Mouse (Mus musculus) neural tube, embryonic 11.5 days (tissue): Measurements from ENCODE around the gene Cog4. TPM values are rescaled to one million over a fixed set of nuclear protein-coding genes. Genes with fewer than 3 reads are reported as not detected.
A peak's percentile ranks its signal among the peaks of the same experiment; 100 is the strongest.

Experiments
- ATAC-seq: fragments of 200-750 bp; cut with Nextera tagmentation; 2 replicates; pipeline ENCODE4 v1.8.0; 2017; ENCODE audit warnings: moderate number of reproducible peaks, mild to moderate bottlenecking, moderate TSS enrichment, moderate library complexity; ENCODE audit not compliant: insufficient read depth, low FRiP score, low TSS enrichment
- DNase-seq: peaks from one replicate; pipeline ENCODE4 v3.0.0-alpha.2; 2015; ENCODE audit warnings: low spot score
- H3K27ac ChIP-seq: fragments of 300-500 bp; sonication (generic); 2 replicates; pipeline ENCODE4 v1.5.1; 2014; ENCODE audit warnings: low read depth, mild to moderate bottlenecking, low read length
- H3K27me3 ChIP-seq: fragments of 300-500 bp; sonication (generic); 2 replicates; pipeline ENCODE4 v1.6.1; 2014; ENCODE audit warnings: mild to moderate bottlenecking, low read length, mixed read lengths; ENCODE audit not compliant: control insufficient read depth, insufficient read depth
- H3K36me3 ChIP-seq: fragments of 300-500 bp; sonication (generic); 2 replicates; pipeline ENCODE4 v1.6.1; 2014; ENCODE audit warnings: mild to moderate bottlenecking, low read length, moderate library complexity, mixed read lengths; ENCODE audit not compliant: control insufficient read depth, insufficient read depth
- H3K4me1 ChIP-seq: fragments of 300-500 bp; sonication (generic); 2 replicates; pipeline ENCODE4 v1.6.1; 2014; ENCODE audit warnings: low read length, mixed read lengths; ENCODE audit not compliant: control insufficient read depth, insufficient read depth
- H3K4me2 ChIP-seq: fragments of 300-500 bp; sonication (generic); 2 replicates; pipeline ENCODE4 v1.6.1; 2014; ENCODE audit warnings: low read depth, mild to moderate bottlenecking, moderate library complexity
- H3K4me3 ChIP-seq: fragments of 300-500 bp; sonication (generic); 2 replicates; pipeline ENCODE4 v1.5.1; 2014; ENCODE audit warnings: low read depth, low read length
- H3K9ac ChIP-seq: fragments of 300-500 bp; sonication (generic); 2 replicates; pipeline ENCODE4 v1.6.1; 2014; ENCODE audit warnings: mild to moderate bottlenecking, low read length
- H3K9me3 ChIP-seq: fragments of 300-500 bp; sonication (generic); 2 replicates; pipeline ENCODE4 v1.6.1; 2016; ENCODE audit warnings: low read length; ENCODE audit not compliant: control insufficient read depth
- WGBS: fragments of 180-500 bp; shearing (Covaris S2); extraction: QIAGEN DNeasy Blood & Tissue Kit; methylation state at CpG from one replicate; pipeline ENCODE4 v1.1.7; 2014; 5-methylcytosine and 5-hydroxymethylcytosine counted together
- polyA plus RNA-seq: library from polyadenylated mRNA; unstranded; fragments of >200 nt; fragmentation: Nextera tagmentation; extraction: Ambion mirVana; gene quantifications from 2 replicates; pipeline ENCODE4 v1.2.1, GENCODE M21; 2014

Cog4 gene
- polyA plus RNA-seq, 1 experiment from 2014 or later = 73.5 TPM

- H3K27me3 ChIP-seq = no peaks in the 10 kb centered on the region
- peaks cover 15% of the 10 kb centered on the region for H3K4me1 ChIP-seq
- H3K4me3 ChIP-seq = peak within 1 kb of the TSS; percentile 82
- WGBS = under 1% methylated on average over 13 of the region's 36 CpGs
- peak within 1 kb of the TSS; percentile 80 for H3K27ac ChIP-seq
- peak within 1 kb of the TSS; percentile 86 for H3K4me2 ChIP-seq
- no peaks in the 10 kb centered on the region for H3K36me3 ChIP-seq
- ATAC-seq (peak; percentile 98), DNase-seq (peak; percentile 94)
- no peaks in the 10 kb centered on the region for H3K9me3 ChIP-seq
- peak within 1 kb of the TSS; percentile 88 for H3K9ac ChIP-seq
Observed at GRCm38 (mm10) chr8:110919341-110920031, 73.1 kb downstream of the Cog4 start, which contains the start of gene St3gal2. Gene St3gal2 (plus strand): TSS chr8:110919922.

- ATAC-seq (peak; percentile 66), DNase-seq (no peak)
- WGBS = under 1% methylated on average over 33 of the region's 37 CpGs
Observed at GRCm38 (mm10) chr8:110920032-110920772, 73.8 kb downstream of the Cog4 start.

GRCm38 (mm10) chr8:110920773-110921277 lies 74.4 kb downstream of the Cog4 start:
- H3K27me3 ChIP-seq = no peaks in the 10 kb centered on the region
- ATAC-seq (no peak), DNase-seq (no peak)
- H3K9me3 ChIP-seq = no peaks in the 10 kb centered on the region
- 26% methylated on average over 3 of the region's 3 CpGs for WGBS
- no peaks in the 10 kb centered on the region for H3K36me3 ChIP-seq
- peak overlapping the region; percentile 86 for H3K4me2 ChIP-seq
- no peak overlapping the region; the same call in 1 of the 2 replicates for H3K27ac ChIP-seq
- H3K9ac ChIP-seq = peak overlapping the region; percentile 88
- peak overlapping the region; percentile 82 for H3K4me3 ChIP-seq
- H3K4me1 ChIP-seq = peaks cover 15% of the 10 kb centered on the region

More at GRCm38 (mm10) chr8:110920032-110920772, 73.8 kb downstream of the Cog4 start:
- Histone ChIP-seq H3K9me3 (no peaks in the 10 kb centered on the region), H3K9ac (peak overlapping the region; percentile 88), H3K27ac (peak overlapping the region; percentile 77; the same call in 1 of the 2 replicates), H3K27me3 (no peaks in the 10 kb centered on the region), H3K36me3 (no peaks in the 10 kb centered on the region), H3K4me3 (peak overlapping the region; percentile 82), H3K4me1 (peaks cover 15% of the 10 kb centered on the region), H3K4me2 (peak overlapping the region; percentile 86)

- H3K27me3 ChIP-seq = no peaks in the 10 kb centered on the region
- DNase-seq (peak; percentile 42), ATAC-seq (no peak)
- H3K9ac ChIP-seq = peak overlapping the region; percentile 11; the same call in 1 of the 2 replicates
- peak overlapping the region; percentile 82 for H3K4me3 ChIP-seq
- H3K9me3 ChIP-seq = no peaks in the 10 kb centered on the region
- H3K27ac ChIP-seq = peak overlapping the region; percentile 29; the same call in 1 of the 2 replicates
- WGBS = 23% methylated on average over 7 of the region's 7 CpGs
- H3K36me3 ChIP-seq = no peaks in the 10 kb centered on the region
- H3K4me1 ChIP-seq = peaks cover 15% of the 10 kb centered on the region
- peak overlapping the region; percentile 86 for H3K4me2 ChIP-seq
Observed at GRCm38 (mm10) chr8:110921492-110922230, 75.3 kb downstream of the Cog4 start.

GRCm38 (mm10) chr8:110925691-110926140 lies 79.3 kb downstream of the Cog4 start:
- no peaks in the 10 kb centered on the region for H3K27me3 ChIP-seq
- H3K27ac ChIP-seq = no peak overlapping the region
- DNase-seq (no peak), ATAC-seq (no peak)
- no peak overlapping the region for H3K4me2 ChIP-seq
- H3K36me3 ChIP-seq = no peaks in the 10 kb centered on the region
- WGBS = 78% methylated on average over 8 of the region's 8 CpGs
- peaks cover 7% of the 10 kb centered on the region for H3K4me1 ChIP-seq
- no peak overlapping the region for H3K4me3 ChIP-seq
- no peak overlapping the region for H3K9ac ChIP-seq
- H3K9me3 ChIP-seq = no peaks in the 10 kb centered on the region

GRCm38 (mm10) chr8:110926690-110927089 lies 80.3 kb downstream of the Cog4 start:
- peaks cover 3% of the 10 kb centered on the region for H3K4me1 ChIP-seq
- no peak overlapping the region for H3K27ac ChIP-seq
- no peak overlapping the region for H3K4me3 ChIP-seq
- ATAC-seq (no peak), DNase-seq (no peak)
- H3K4me2 ChIP-seq = no peak overlapping the region
- H3K9ac ChIP-seq = no peak overlapping the region; the same call in 1 of the 2 replicates
- H3K9me3 ChIP-seq = no peaks in the 10 kb centered on the region
- no peaks in the 10 kb centered on the region for H3K36me3 ChIP-seq
- H3K27me3 ChIP-seq = no peaks in the 10 kb centered on the region
- 57% methylated on average over 5 of the region's 5 CpGs for WGBS

GRCm38 (mm10) chr8:110928435-110928834 lies 82.0 kb downstream of the Cog4 start:
- WGBS = 89% methylated on average over 7 of the region's 7 CpGs
- Histone ChIP-seq H3K36me3 (no peaks in the 10 kb centered on the region), H3K9me3 (no peaks in the 10 kb centered on the region), H3K27ac (no peak overlapping the region), H3K4me1 (no peaks in the 10 kb centered on the region), H3K9ac (no peak overlapping the region), H3K27me3 (no peaks in the 10 kb centered on the region), H3K4me3 (no peak overlapping the region), H3K4me2 (no peak overlapping the region)
- no peak for ATAC-seq
- no peak for DNase-seq

GRCm38 (mm10) chr8:110929066-110929465 lies 82.7 kb downstream of the Cog4 start:
- WGBS = 69% methylated on average over 5 of the region's 5 CpGs
- H3K4me2 ChIP-seq = no peak overlapping the region

More at GRCm38 (mm10) chr8:110929066-110929465, 82.7 kb downstream of the Cog4 start:
- no peak overlapping the region for H3K4me3 ChIP-seq
- DNase-seq (no peak), ATAC-seq (no peak)
- no peak overlapping the region for H3K27ac ChIP-seq
- H3K4me1 ChIP-seq = no peaks in the 10 kb centered on the region
- no peak overlapping the region for H3K9ac ChIP-seq
- no peaks in the 10 kb centered on the region for H3K27me3 ChIP-seq
- H3K9me3 ChIP-seq = no peaks in the 10 kb centered on the region
- H3K36me3 ChIP-seq = no peaks in the 10 kb centered on the region
